Mouse (Mus musculus) lung, postnatal 4 days (tissue): ENCODE results near the gene Dtx3.
A peak's percentile ranks its signal among the peaks of the same experiment; 100 is the strongest.

Source experiments
- DNase-seq, 2 experiments: peaks; one replicate each; pipeline ENCODE4 v3.0.0; 2021

Dtx3 gene

GRCm38 (mm10) chr10:127195328-127196129, at the start of gene Dtx3:
Dtx3 (minus strand) TSS chr10:127195728.
- DNase-seq = peak; percentile 42 to 52

- no peak for DNase-seq
Observed at GRCm38 (mm10) chr10:127238241-127238824, 42.8 kb upstream of the Dtx3 start.

DNA sequence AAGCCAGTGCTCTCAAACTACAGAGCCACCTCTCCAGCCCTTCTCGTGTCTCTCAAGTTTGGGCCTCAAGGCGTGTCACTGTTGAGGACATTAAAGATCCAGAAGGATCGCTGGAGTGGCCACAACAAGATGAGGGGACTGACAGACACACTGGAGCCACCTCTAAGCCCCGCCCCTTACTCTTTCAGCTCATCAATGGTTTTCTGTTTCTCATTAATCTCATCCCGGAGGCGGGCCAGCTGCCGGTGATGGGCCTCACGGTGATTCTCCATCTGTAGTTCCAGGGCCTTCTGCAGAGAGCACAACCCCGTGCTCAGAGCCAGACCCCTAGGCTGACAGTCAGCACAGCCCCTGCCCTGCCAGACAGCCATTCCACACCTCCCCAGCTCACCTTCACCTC, 41.0 kb upstream of the Dtx3 start:
- no peak for DNase-seq

DNA sequence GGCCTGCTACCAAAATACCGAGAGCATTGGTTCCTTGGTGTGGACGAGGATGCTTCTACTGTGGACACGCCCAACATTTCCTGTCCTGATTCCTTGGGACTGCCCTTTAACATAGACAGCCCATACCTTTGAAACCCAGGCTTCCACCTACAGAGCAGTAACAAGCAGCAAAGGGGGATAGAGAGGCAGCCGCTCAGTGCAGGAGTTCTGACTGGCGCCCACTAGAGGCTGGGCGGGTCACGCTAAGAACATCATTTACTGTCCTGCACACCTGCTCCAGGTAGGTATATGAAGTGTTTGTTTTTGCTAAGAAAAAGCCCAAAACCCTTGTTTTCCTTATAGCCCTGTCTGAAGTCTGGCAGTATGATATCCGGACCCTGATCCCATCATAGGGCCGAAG, 37.6 kb upstream of the Dtx3 start:
- DNase-seq = no peak

DNA sequence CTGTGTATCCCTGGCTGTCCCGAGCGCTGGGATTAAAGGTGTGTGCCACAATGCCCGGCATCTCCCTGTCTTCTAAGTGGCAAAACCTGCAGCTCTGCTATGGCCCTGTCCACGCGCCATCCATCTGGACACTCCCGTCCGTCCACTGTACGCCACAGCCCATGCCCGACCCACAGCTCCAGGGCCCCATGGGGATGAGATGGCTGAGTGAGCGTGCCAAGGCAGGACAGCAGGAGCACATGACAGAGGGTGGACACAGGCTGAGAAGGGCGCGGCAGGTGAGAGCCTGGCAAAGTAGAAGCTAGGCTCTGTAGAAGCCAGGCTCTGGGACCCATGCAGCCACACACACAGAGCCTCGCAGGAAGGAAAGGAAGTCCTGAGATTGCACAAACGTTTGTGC, 36.2 kb upstream of the Dtx3 start:
- DNase-seq = no peak

GRCm38 (mm10) chr10:127230693-127231092, 35.2 kb upstream of the Dtx3 start:
- DNase-seq = no peak

DNA sequence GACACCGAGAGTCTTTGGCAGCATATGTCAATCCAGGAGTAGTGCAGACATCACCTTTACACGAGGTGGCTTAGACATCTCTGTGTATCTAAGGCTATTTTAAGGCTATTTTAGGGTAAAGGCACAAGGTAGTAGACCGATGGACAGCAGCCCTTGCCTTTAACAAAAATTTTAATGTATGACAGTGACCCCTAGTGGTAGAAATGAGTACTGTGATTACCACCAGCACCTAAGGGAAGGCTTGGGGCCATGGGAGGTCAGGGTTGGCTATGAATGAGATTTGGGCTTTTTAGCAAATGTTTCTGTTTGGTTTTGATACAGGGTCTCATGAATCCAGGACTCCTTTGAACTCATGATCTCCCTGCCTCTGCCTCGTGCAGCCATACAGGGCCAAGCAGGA, 33.4 kb upstream of the Dtx3 start:
- DNase-seq = peak in 1 of 2 experiments; percentile 59

- no peak for DNase-seq
Observed at GRCm38 (mm10) chr10:127227163-127227562, 31.6 kb upstream of the Dtx3 start.

DNA sequence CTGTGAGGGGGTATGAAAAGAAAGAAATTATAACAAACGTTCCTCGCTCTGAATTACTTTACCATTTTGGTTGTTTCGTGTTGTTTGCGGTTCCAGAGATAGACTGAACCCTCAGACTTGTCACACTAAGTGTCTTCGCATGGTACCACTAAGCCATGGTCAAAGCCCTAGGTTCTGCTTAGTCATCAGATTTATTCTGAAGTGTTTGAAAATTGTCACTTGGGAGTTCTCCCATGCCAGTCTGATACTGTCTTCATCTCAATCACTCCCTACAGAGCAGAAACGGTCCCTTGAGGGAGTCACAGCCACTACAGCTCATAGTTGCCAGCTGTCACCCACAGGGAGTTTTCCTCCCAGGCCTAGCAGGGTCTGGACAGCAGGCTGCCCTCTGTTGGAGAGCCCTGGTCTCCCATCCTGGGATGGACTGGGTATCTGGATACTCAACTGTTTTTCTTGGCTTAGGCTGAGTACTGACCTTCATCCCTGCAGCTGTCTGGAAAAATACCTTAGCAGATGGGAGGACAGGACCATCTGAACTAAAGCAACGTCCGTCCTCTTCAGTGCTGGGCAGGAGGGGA, 30.9 kb upstream of the Dtx3 start:
- peak in 1 of 2 experiments; percentile 48 for DNase-seq

DNA sequence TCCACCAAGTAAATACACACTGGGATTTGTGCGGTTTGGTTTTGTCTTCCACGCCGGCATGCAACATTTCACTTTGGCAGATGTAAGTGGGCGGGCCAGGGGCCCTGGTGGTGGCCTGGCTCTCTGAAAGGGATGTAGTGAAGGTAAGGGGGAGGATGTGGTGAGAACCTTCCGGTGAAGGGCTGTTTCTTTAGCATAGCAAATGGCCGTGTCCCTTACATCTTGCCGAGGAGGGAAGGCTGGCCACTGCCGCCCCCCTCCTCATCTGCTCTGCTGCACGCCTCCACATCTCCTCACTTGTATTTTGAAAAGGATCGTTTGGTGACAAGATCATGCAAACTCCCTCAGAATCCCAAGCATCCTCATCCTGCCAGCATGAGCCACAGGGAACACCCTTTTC, 30.2 kb upstream of the Dtx3 start:
- DNase-seq = no peak

DNA sequence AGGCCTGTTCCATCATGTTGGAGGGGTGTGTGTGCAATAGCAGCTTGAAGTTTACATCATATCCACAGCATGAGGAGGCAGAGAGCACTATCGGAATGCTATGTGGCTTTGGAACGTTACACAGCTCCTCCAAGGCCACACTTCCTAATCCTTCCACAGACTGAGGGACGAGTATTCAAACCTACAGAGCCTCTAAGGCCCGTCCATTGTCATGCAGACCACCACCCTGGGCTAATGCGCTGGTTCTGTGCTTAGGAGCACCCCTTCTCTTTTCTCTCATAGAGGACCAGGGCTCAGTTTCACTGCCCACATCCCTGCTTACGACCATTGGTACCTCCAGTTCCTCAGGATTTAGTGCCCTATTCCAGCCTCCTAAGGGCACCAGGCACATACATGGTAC, 29.7 kb upstream of the Dtx3 start:
- DNase-seq = no peak

DNA sequence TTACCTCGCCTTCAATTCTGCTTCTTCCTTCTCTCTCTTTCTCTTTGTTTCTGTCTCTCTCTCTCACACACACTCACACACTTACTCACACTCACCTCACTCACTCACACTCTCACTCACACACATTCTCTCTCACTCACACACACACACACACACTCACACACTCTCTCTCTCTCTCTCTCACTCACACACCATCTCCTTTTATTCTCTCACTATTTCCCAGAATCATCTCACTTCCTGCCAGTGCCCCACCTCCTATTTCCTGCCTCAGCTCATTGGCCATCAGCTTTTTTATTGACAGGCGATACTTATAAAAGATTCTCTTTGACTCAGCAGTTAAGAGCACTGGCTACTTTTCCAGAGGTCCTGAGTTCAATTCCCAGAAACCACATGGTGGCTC, 22.8 kb upstream of the Dtx3 start:
- no peak for DNase-seq

GRCm38 (mm10) chr10:127217177-127217576, 21.6 kb upstream of the Dtx3 start:
- no peak for DNase-seq

DNA sequence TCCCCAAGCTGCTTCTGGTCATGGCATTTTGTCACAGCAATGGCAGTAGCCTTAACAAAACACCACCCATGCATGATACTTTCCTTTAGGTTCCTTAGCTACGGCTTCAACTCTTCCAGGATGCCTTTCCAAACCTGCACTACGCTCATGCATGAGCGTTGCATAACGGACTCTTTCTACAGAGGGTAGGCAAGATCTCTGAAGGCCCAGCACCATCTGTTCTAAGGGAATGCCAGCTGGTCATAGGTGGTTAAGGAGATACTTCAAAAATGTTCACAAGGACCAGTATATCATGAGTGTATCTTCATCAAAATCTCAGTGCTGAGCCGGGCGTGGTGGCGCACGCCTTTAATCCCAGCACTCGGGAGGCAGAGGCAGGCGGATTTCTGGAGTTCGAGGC, 20.9 kb upstream of the Dtx3 start:
- no peak for DNase-seq

DNA sequence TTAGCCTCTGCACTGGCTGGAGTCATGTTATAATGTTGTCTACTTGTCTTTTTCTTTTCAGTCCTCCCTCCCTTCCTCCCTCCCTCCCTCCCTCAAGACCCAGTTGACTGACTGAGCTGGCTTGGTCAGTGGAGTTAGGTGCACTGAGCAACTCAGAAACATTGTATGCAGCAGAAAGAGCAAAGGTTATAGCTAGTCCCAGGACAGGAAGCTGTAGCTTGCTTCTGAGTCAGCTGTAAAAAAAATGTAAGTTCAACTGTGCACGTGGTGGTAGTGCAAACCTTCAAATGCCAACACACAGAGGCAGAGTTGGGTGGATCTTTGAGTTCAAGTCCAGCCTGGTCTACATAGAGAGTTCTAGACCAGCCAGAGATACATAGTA, 18.9 kb upstream of the Dtx3 start:
- no peak for DNase-seq

GRCm38 (mm10) chr10:127213704-127214421, 18.3 kb upstream of the Dtx3 start:
- DNase-seq = no peak

DNA sequence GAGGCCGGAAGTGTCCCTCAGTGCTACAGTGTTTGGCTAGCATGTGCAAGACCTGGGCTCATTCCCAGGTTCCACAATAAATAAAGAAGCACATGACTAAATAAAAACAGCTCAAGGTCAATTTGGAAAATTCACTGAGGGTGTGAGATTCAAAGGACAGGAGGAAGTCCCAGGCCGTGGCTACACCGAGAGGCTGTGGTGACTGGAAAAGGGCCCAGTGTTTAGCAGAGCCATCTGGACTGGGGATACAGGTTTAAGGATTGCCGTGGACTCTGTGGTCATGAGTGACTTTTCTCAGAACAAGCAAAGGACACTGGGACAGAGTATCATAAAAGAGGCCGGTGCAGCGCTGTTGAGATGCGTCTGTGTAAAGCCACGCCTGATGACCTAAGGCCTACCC, 17.7 kb upstream of the Dtx3 start:
- no peak for DNase-seq

- DNase-seq = peak; percentile 92 to 95
Observed at GRCm38 (mm10) chr10:127211414-127211854, 15.9 kb upstream of the Dtx3 start, which contains the start of gene Pip4k2c. Pip4k2c (minus strand) TSS chr10:127211585.

DNA sequence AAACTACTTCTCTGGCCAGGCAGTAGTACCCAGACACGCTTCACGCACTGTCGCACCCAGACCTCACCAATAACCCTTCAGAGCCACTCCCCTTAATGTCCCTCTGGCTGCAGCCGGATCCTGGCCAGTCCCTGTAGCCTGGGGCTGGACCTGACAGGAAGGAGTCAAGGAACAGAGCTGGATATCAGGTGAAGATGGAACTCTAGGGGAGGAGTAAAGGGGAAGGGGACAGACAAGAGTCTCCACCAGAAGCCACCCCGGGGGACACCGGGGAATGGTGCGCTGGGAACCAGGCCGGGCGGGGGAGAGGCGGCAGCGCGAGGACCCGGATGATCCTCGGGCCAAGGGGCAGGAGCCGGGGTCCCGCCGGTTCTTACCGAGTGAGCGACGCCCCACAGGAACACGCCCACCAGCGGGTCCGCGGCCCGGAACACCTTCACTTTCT, 15.5 kb upstream of the Dtx3 start:
- DNase-seq = peak in 1 of 2 experiments; percentile 43

GRCm38 (mm10) chr10:127209928-127210570, 14.5 kb upstream of the Dtx3 start:
- no peak for DNase-seq

DNA sequence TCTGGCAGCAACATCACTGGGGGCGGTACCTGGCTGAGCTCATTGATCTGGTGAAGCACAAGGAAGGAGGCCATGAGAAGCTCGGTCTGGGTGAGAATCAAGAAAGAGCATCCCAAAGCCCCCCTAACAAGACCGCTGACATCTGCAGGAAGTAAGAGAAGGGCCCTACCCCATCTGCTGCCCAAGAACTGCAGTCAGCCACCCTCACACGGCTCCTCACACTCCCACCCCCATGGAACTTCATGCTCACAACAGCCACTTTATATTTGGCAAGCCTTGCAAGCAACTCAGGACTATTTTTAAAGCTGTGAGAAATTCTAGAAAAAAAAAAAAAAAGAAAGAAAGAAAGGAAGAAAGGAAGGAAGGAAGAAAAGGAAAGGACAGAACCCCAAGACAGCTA, 13.4 kb upstream of the Dtx3 start:
- no peak for DNase-seq

DNA sequence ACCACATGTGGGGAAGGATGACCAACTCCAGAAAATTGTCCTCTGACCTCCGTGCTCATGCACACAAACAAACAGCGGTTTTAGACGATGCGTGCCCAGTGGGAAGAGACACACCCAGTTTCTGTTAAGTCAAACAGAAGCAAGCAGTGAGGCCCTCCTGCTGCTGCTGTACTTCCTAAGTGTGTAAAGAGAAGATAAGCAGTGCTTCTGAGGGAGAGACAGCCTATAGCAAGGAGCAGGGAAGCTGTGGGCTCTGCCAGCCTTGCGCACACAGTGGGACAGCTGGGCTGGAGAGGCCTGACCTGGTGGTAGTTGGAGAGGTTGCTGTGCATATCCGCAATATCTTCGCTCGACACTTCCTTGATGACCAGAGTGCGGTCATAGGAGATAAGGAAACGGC, 9.8 kb upstream of the Dtx3 start:
- no peak for DNase-seq

- no peak for DNase-seq
Observed at GRCm38 (mm10) chr10:127204589-127204988, 9.1 kb upstream of the Dtx3 start.
